Mouse (Mus musculus): Measurements from ENCODE around the gene Prr30.
"Not testable (repeated sequence)": the region's sequence is repeated elsewhere in the genome, so short reads cannot be mapped to it uniquely, and the experiment has no call there.

The Prr30 gene

GRCm38 (mm10) chr14:101200230-101200629, at the start of gene Prr30:
Prr30 (minus strand) TSS chr14:101200330.
- DNase-seq (ENCODE audit: low spot score): no peak

- no peak for DNase-seq (ENCODE audit: low spot score)
These were observed 46.7 kb upstream of the Prr30 start for GRCm38 (mm10) chr14:101246793-101247192.

- DNase-seq (ENCODE audit: low spot score): no peak
These were observed 45.6 kb upstream of the Prr30 start for GRCm38 (mm10) chr14:101245706-101246105.

- not testable (repeated sequence) for DNase-seq (ENCODE audit: low spot score)
These were observed 44.3 kb upstream of the Prr30 start for GRCm38 (mm10) chr14:101244441-101244840.

- DNase-seq (ENCODE audit: low spot score): no peak
These were observed 37.8 kb upstream of the Prr30 start for GRCm38 (mm10) chr14:101237965-101238364.

GRCm38 (mm10) chr14:101229068-101229467, 28.9 kb upstream of the Prr30 start:
- DNase-seq (ENCODE audit: low spot score): no peak

GRCm38 (mm10) chr14:101222319-101222718, 22.2 kb upstream of the Prr30 start:
- DNase-seq (ENCODE audit: low spot score): no peak

GRCm38 (mm10) chr14:101172258-101172657, 27.9 kb downstream of the Prr30 start:
- DNase-seq (ENCODE audit: low spot score): no peak

Measured in ovary, adult 18-20 months (tissue).